Mouse (Mus musculus) heart, embryonic 11.5 days (tissue): Measurements from ENCODE around the gene Stx3. TPM values are rescaled to one million over a fixed set of nuclear protein-coding genes. Genes with fewer than 3 reads are reported as not detected.

ENCODE experiments used
- ATAC-seq: fragments of 200-750 bp; cut with Nextera tagmentation; replicated peaks from 2 replicates; pipeline ENCODE4 v1.8.0; 2017; ENCODE audit warnings: moderate library complexity; ENCODE audit not compliant: insufficient number of reproducible peaks, low FRiP score, low TSS enrichment
- H3K27ac ChIP-seq: fragments of 300-500 bp; sonication (generic); 2 replicates; pipeline ENCODE4 v1.5.1; 2014; ENCODE audit warnings: mild to moderate bottlenecking, low read depth, low read length
- H3K27me3 ChIP-seq: fragments of 300-500 bp; sonication (generic); 2 replicates; pipeline ENCODE4 v1.6.1; 2014; ENCODE audit warnings: mild to moderate bottlenecking, low read length, mixed read lengths; ENCODE audit not compliant: control insufficient read depth, insufficient read depth
- H3K36me3 ChIP-seq: fragments of 300-500 bp; sonication (generic); 2 replicates; pipeline ENCODE4 v1.6.1; 2014; ENCODE audit warnings: mild to moderate bottlenecking, low read length, moderate library complexity, mixed read lengths; ENCODE audit not compliant: control insufficient read depth, insufficient read depth
- H3K4me1 ChIP-seq: fragments of 300-500 bp; sonication (generic); 2 replicates; pipeline ENCODE4 v1.6.1; 2014; ENCODE audit warnings: low read length; ENCODE audit not compliant: control insufficient read depth, insufficient read depth
- H3K4me2 ChIP-seq: fragments of 300-500 bp; sonication (generic); 2 replicates; pipeline ENCODE4 v1.6.1; 2014; ENCODE audit warnings: mild to moderate bottlenecking, moderate library complexity
- H3K4me3 ChIP-seq: fragments of 300-500 bp; sonication (generic); 2 replicates; pipeline ENCODE4 v1.5.1; 2014; ENCODE audit warnings: low read depth, low read length
- H3K9ac ChIP-seq: fragments of 300-500 bp; sonication (generic); 2 replicates; pipeline ENCODE4 v1.6.1; 2014; ENCODE audit warnings: mild to moderate bottlenecking, low read depth, low read length, moderate library complexity
- H3K9me3 ChIP-seq: fragments of 300-500 bp; sonication (generic); replicated peaks from 2 replicates; pipeline ENCODE4 v1.6.1; 2016; ENCODE audit warnings: low read length; ENCODE audit not compliant: control insufficient read depth
- WGBS: fragments of 180-500 bp; shearing (Covaris S2); extraction: QIAGEN DNeasy Blood & Tissue Kit; methylation state at CpG from one replicate; pipeline ENCODE4 v1.1.7; 2014; ENCODE audit not compliant: insufficient replicate concordance; 5-methylcytosine and 5-hydroxymethylcytosine counted together
- polyA plus RNA-seq: library from polyadenylated mRNA; unstranded; fragments of >200 nt; fragmentation: Nextera tagmentation; extraction: Ambion mirVana; gene quantifications from 2 replicates; pipeline ENCODE4 v1.2.1, GENCODE M21; 2014

Gene Stx3
- polyA plus RNA-seq, 1 experiment from 2014 or later, result 8.3 TPM

- Histone ChIP-seq H3K4me3 (no peak overlapping the region), H3K9me3 (no peaks in the 10 kb centered on the region), H3K36me3 (no peaks in the 10 kb centered on the region), H3K4me1 (no peaks in the 10 kb centered on the region), H3K4me2 (no peak overlapping the region), H3K27ac (no peak overlapping the region), H3K27me3 (no peaks in the 10 kb centered on the region), H3K9ac (no peak overlapping the region)
- ATAC-seq, result no peak
- WGBS, result 62% methylated on average over 1 of the region's 1 CpGs
Observed at GRCm38 (mm10) chr19:11730278-11730677, 88.9 kb downstream of the Stx3 start.

- Histone ChIP-seq H3K27me3 (no peaks in the 10 kb centered on the region), H3K36me3 (no peaks in the 10 kb centered on the region), H3K4me1 (no peaks in the 10 kb centered on the region), H3K4me3 (no peak overlapping the region), H3K27ac (no peak overlapping the region), H3K4me2 (no peak overlapping the region), H3K9ac (no peak overlapping the region), H3K9me3 (no peaks in the 10 kb centered on the region)
- WGBS, result 85% methylated on average over 5 of the region's 5 CpGs
- no peak for ATAC-seq
Observed at GRCm38 (mm10) chr19:11727304-11727703, 91.9 kb downstream of the Stx3 start.

GRCm38 (mm10) chr19:11725915-11726314, 93.3 kb downstream of the Stx3 start:
- WGBS, result 60% methylated on average over 2 of the region's 2 CpGs

More at GRCm38 (mm10) chr19:11725915-11726314, 93.3 kb downstream of the Stx3 start:
- Histone ChIP-seq H3K36me3 (no peaks in the 10 kb centered on the region), H3K4me1 (no peaks in the 10 kb centered on the region), H3K9ac (no peak overlapping the region), H3K4me3 (no peak overlapping the region), H3K4me2 (no peak overlapping the region), H3K27ac (no peak overlapping the region), H3K27me3 (no peaks in the 10 kb centered on the region), H3K9me3 (no peaks in the 10 kb centered on the region)
- no peak for ATAC-seq

Other genes with a start within 250 kb of the Stx3 start
- 0.87 and 1.1 TPM in 2 replicates for gene Ms4a6d, start 214.6 kb downstream of the Stx3 start, polyA plus RNA-seq
- gene Ms4a2, start 195.7 kb downstream of the Stx3 start, polyA plus RNA-seq, result 0.24 TPM in 1 of 2 replicates, not detected in the other
- gene Ms4a3, start 178.6 kb downstream of the Stx3 start, polyA plus RNA-seq, result 0.39 TPM in 1 of 2 replicates, not detected in the other
- not detected in 2 replicates for gene Oosp2, start 158.8 kb downstream of the Stx3 start, polyA plus RNA-seq
- not detected in 2 replicates for gene Oosp1, start 128.3 kb downstream of the Stx3 start, polyA plus RNA-seq
- not detected in 2 replicates for gene Oosp3, start 122.3 kb downstream of the Stx3 start, polyA plus RNA-seq
- gene Gif, start 71.8 kb downstream of the Stx3 start, polyA plus RNA-seq, result not detected in 2 replicates
- 78.5 and 82.0 TPM in 2 replicates for gene Mrpl16, start 49.0 kb downstream of the Stx3 start, polyA plus RNA-seq
- gene Olfr1417, start 19.8 kb upstream of the Stx3 start, polyA plus RNA-seq, result 0.15 TPM in 1 of 2 replicates, not detected in the other
- not detected in 2 replicates for gene Olfr1418, start 41.7 kb upstream of the Stx3 start, polyA plus RNA-seq
- gene Olfr1419, start 55.7 kb upstream of the Stx3 start, polyA plus RNA-seq, result not detected in 2 replicates
- gene Olfr1420, start 67.2 kb upstream of the Stx3 start, polyA plus RNA-seq, result 0.29 TPM in 1 of 2 replicates, not detected in the other
- 22.9 and 23.3 TPM in 2 replicates for gene Patl1, start 93.0 kb upstream of the Stx3 start, polyA plus RNA-seq
- gene Osbp, start 146.5 kb upstream of the Stx3 start, polyA plus RNA-seq, result 8.6 and 11.8 TPM in 2 replicates
- gene Olfr1423, start 221.9 kb upstream of the Stx3 start, polyA plus RNA-seq, result not detected in 2 replicates
- not detected in 2 replicates for gene Olfr1424, start 243.3 kb upstream of the Stx3 start, polyA plus RNA-seq